Mouse (Mus musculus) spleen, postnatal 0 days (tissue): Measurements from ENCODE around the gene Gimap8. TPM values are rescaled to one million over a fixed set of nuclear protein-coding genes. Genes with fewer than 3 reads are reported as not detected.

Experiments used
- polyA plus RNA-seq: library from polyadenylated mRNA; unstranded; fragments of >200 nt; fragmentation: Nextera tagmentation; extraction: Ambion mirVana; gene quantifications from 2 replicates; pipeline ENCODE4 v1.2.1, GENCODE M21; 2015

The Gimap8 gene
- 2.2 and 3.3 TPM in 2 replicates for polyA plus RNA-seq

DNA sequence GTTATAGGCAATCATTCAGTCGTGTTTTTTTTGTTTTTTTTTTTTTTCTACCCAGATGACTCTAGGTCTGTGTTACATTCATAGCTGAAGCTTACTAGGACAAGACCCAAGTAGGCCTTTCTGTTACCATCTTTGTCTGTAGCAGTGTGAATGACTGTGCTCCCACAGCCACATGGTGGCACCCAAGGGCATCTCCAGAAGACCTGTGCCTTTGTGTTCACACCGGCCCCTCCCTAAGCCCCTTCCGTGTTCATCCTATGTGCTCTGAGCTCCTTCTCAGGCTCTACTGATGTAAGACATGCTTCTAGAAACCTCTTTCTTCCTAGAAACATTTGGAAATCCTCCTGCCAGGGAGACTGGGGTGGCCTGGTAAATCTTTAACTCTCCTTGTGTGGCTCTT is at the start of gene Gimap8:
Gene Gimap8, plus strand, starts transcription at position 240 of the 400 bp plus-strand sequence.

GRCm38 (mm10) chr6:48601271-48602079 is 45.6 kb upstream of the Gimap8 start, which contains the start of gene Zfp775:
Zfp775 (plus strand) TSS chr6:48602063.

DNA sequence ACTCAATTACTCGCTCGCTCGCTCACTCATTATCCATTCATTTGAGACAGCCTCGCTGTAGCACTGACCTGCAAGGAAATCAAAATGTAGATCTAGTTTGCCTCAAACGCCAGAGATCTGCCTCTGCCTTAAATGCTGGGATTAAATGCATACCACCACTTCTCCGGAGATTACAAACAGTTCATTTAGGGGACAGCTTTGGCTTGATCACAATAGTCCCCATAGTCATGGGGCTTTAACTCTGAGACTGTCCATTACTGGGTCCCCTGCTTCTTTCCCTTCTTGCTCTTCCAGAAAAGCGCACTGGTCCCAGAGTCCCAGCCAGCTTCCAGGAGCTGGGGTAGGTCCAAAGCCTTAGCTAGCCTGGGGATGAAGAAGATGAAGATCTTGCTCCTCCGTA is 20.6 kb upstream of the Gimap8 start, which contains the start of gene AI854703:
Gene AI854703, plus strand, starts transcription at position 301 of the 400 bp plus-strand sequence.

GRCm38 (mm10) chr6:48675931-48676859 is 29.2 kb downstream of the Gimap8 start, which contains the start of gene Gimap9:
Gimap9 (plus strand) TSS chr6:48676129.

DNA sequence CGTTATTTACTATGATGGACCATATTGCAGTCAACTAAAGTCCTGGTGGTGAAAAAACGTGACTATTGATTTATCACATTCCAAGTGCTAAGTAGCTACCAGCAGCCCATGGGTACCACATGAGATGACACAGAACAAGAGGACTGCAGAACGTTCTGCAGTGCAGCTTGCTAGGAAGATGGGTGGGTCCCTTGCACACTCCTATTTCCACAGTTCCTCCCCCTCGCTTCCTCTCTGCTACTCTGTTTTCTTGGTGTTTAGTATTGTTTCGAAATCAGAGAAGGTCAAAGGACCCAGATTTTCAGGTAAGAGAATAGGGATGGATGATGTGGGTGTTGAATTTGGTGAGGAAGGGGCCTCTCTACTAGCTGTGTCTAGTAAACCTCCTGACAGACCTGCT is 37.3 kb downstream of the Gimap8 start, which contains the start of gene Gimap4:
Gene Gimap4, plus strand, starts transcription at position 231 of the 400 bp plus-strand sequence.

Other genes starting within 250 kb of the Gimap8 start
- gene Zfp467, start 201.4 kb upstream of the Gimap8 start, polyA plus RNA-seq: 6.0 and 9.4 TPM in 2 replicates
- gene Sspo, start 199.0 kb upstream of the Gimap8 start, polyA plus RNA-seq: 0.05 and 0.16 TPM in 2 replicates
- gene Atp6v0e2, start 109.6 kb upstream of the Gimap8 start, polyA plus RNA-seq: 2.2 and 3.2 TPM in 2 replicates
- gene Lrrc61, start 92.4 kb upstream of the Gimap8 start, polyA plus RNA-seq: 2.6 and 3.2 TPM in 2 replicates
- 66.3 and 92.8 TPM in 2 replicates for gene Rarres2, start 74.4 kb upstream of the Gimap8 start, polyA plus RNA-seq
- not detected in 2 replicates for gene Gm45021, start 57.6 kb upstream of the Gimap8 start, polyA plus RNA-seq
- 5.5 and 7.3 TPM in 2 replicates for gene Repin1, start 53.4 kb upstream of the Gimap8 start, polyA plus RNA-seq
- gene Gm44965, start 53.3 kb upstream of the Gimap8 start, polyA plus RNA-seq: not detected in 2 replicates
- 1.1 and 2.1 TPM in 2 replicates for gene Zfp775, start 45.2 kb upstream of the Gimap8 start, polyA plus RNA-seq
- gene AI854703, start 20.5 kb upstream of the Gimap8 start, polyA plus RNA-seq: 0.29 and 0.47 TPM in 2 replicates
- 10.8 and 13.3 TPM in 2 replicates for gene Gimap9, start 28.9 kb downstream of the Gimap8 start, polyA plus RNA-seq
- gene Gimap4, start 37.3 kb downstream of the Gimap8 start, polyA plus RNA-seq: 19.4 and 27.0 TPM in 2 replicates
- gene Gimap6, start 61.0 kb downstream of the Gimap8 start, polyA plus RNA-seq: 20.1 and 29.3 TPM in 2 replicates
- gene Gm28053, start 71.4 kb downstream of the Gimap8 start, polyA plus RNA-seq: 0.32 and 1.7 TPM in 2 replicates
- 0.99 and 1.6 TPM in 2 replicates for gene Gimap7, start 71.4 kb downstream of the Gimap8 start, polyA plus RNA-seq
- gene Gimap1, start 91.8 kb downstream of the Gimap8 start, polyA plus RNA-seq: 18.4 and 28.7 TPM in 2 replicates
- 17.8 and 24.8 TPM in 2 replicates for gene Gimap5, start 99.0 kb downstream of the Gimap8 start, polyA plus RNA-seq
- gene Gimap3, start 123.6 kb downstream of the Gimap8 start, polyA plus RNA-seq: 1.6 and 2.8 TPM in 2 replicates
- 50.5 and 64.7 TPM in 2 replicates for gene Tmem176a, start 193.7 kb downstream of the Gimap8 start, polyA plus RNA-seq
- gene Tmem176b, start 194.3 kb downstream of the Gimap8 start, polyA plus RNA-seq: 105 and 133 TPM in 2 replicates
- 0.05 and 0.17 TPM in 2 replicates for gene Aoc1, start 225.7 kb downstream of the Gimap8 start, polyA plus RNA-seq